Mouse (Mus musculus): ENCODE results near the gene Atp5mpl. TPM values are rescaled to one million over a fixed set of nuclear protein-coding genes. Genes with fewer than 3 reads are reported as not detected.

Atp5mpl gene
- 100 to 1,000 TPM; 350 to 405 (median 378) TPM for total RNA-seq (2022)

- peak; percentile 87 to 96 for DNase-seq (ENCODE audit: low spot score in 2 of 2)
These were observed at the start of gene Atp5mpl for GRCm38 (mm10) chr12:111966683-111967173. Gene Atp5mpl, minus strand, starts transcription at chr12:111966977.

GRCm38 (mm10) chr12:112016346-112016745 lies 49.6 kb upstream of the Atp5mpl start:
- no peak for DNase-seq (ENCODE audit: low spot score in 2 of 2)

- DNase-seq (ENCODE audit: low spot score in 2 of 2): no peak
These were observed 46.6 kb upstream of the Atp5mpl start for GRCm38 (mm10) chr12:112013271-112013801.

GRCm38 (mm10) chr12:112012511-112013270 lies 45.9 kb upstream of the Atp5mpl start:
- DNase-seq (ENCODE audit: low spot score in 2 of 2): no peak

- DNase-seq (ENCODE audit: low spot score in 2 of 2): peak; percentile 53 to 83
These were observed 34.4 kb upstream of the Atp5mpl start for GRCm38 (mm10) chr12:112001223-112001622.

GRCm38 (mm10) chr12:111999735-112000134 lies 33.0 kb upstream of the Atp5mpl start:
- DNase-seq (ENCODE audit: low spot score in 2 of 2): no peak

- no peak for DNase-seq (ENCODE audit: low spot score in 2 of 2)
These were observed 28.4 kb upstream of the Atp5mpl start for GRCm38 (mm10) chr12:111995161-111995560.

- no peak for DNase-seq (ENCODE audit: low spot score in 2 of 2)
These were observed 25.8 kb upstream of the Atp5mpl start for GRCm38 (mm10) chr12:111992626-111993025.

GRCm38 (mm10) chr12:111986756-111987155 lies 20.0 kb upstream of the Atp5mpl start:
- DNase-seq (ENCODE audit: low spot score in 2 of 2): no peak

GRCm38 (mm10) chr12:111983165-111983564 lies 16.4 kb upstream of the Atp5mpl start:
- no peak for DNase-seq (ENCODE audit: low spot score in 2 of 2)

GRCm38 (mm10) chr12:111981831-111982230 lies 15.1 kb upstream of the Atp5mpl start:
- DNase-seq (ENCODE audit: low spot score in 2 of 2): no peak

- no peak for DNase-seq (ENCODE audit: low spot score in 2 of 2)
These were observed 14.2 kb upstream of the Atp5mpl start, which contains the start of gene Rd3l for GRCm38 (mm10) chr12:111980887-111981367. Gene Rd3l, minus strand, starts transcription at chr12:111981317.

- no peak for DNase-seq (ENCODE audit: low spot score in 2 of 2)
These were observed 11.5 kb upstream of the Atp5mpl start for GRCm38 (mm10) chr12:111978274-111978673.

GRCm38 (mm10) chr12:111977138-111977537 lies 10.4 kb upstream of the Atp5mpl start:
- DNase-seq (ENCODE audit: low spot score in 2 of 2): no peak

GRCm38 (mm10) chr12:111974578-111974977 lies 7.8 kb upstream of the Atp5mpl start:
- no peak for DNase-seq (ENCODE audit: low spot score in 2 of 2)

GRCm38 (mm10) chr12:111972504-111972903 lies 5.7 kb upstream of the Atp5mpl start:
- no peak for DNase-seq (ENCODE audit: low spot score in 2 of 2)

- no peak for DNase-seq (ENCODE audit: low spot score in 2 of 2)
These were observed 4.5 kb upstream of the Atp5mpl start, which contains the start of gene Tdrd9 for GRCm38 (mm10) chr12:111971231-111971686. Gene Tdrd9, plus strand, starts transcription at chr12:111971559.

GRCm38 (mm10) chr12:111970085-111970484 lies 3.3 kb upstream of the Atp5mpl start:
- no peak for DNase-seq (ENCODE audit: low spot score in 2 of 2)

GRCm38 (mm10) chr12:111963339-111963738 lies 3.4 kb downstream of the Atp5mpl start:
- no peak for DNase-seq (ENCODE audit: low spot score in 2 of 2)

- peak; percentile 47 to 73 for DNase-seq (ENCODE audit: low spot score in 2 of 2)
These were observed 8.5 kb downstream of the Atp5mpl start for GRCm38 (mm10) chr12:111958101-111958865.

- no peak for DNase-seq (ENCODE audit: low spot score in 2 of 2)
These were observed 10.6 kb downstream of the Atp5mpl start for GRCm38 (mm10) chr12:111956173-111956572.

GRCm38 (mm10) chr12:111951701-111952100 lies 15.1 kb downstream of the Atp5mpl start:
- no peak for DNase-seq (ENCODE audit: low spot score in 2 of 2)

Data from layer of hippocampus, adult 8-10 months (tissue).